Mouse (Mus musculus): Measurements from ENCODE around the gene Mgat4c. TPM values are rescaled to one million over a fixed set of nuclear protein-coding genes. Genes with fewer than 3 reads are reported as not detected.
A peak's percentile ranks its signal among the peaks of the same experiment; 100 is the strongest.

The Mgat4c gene
- polyA plus RNA-seq, 1 experiment from 2014 or later, result not detected

DNA sequence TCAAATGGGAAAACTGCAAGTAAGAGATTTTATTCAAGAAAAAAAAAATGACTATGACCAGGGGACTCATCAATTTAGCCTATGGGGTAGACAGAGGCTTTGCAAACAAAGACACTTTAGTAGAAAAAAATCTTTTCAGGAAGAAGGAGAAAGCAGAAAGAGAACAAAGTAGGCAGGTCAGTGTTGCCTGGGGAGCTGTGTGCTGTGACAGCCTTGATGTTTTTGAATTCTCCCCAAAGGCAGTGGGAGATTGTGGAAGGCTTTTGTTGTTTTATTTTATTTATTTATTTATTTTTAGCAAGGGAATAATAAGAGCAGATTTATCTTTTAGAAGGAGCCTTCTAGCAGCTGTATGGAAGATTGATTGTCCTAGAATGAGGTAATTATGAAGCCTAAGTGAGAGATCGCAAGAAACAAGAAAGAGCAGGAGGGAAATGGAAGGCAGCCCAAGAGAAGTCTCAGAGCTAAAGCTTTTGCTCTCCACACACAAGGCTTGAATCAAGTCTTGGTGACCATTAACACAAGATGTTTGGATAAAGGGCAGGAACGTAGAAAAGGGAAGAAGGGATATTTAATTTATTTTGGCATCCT is 375.8 kb downstream of the Mgat4c start:
- H3K4me2 ChIP-seq (ENCODE audit: low read depth, low read length), result no peak overlapping the region
- no peaks in the 10 kb centered on the region for H3K9me3 ChIP-seq (ENCODE audit: control insufficient read depth, low read length)
- 33% methylated on average over 2 of the region's 2 CpGs for WGBS
- no peaks in the 10 kb centered on the region for H3K36me3 ChIP-seq (ENCODE audit: control insufficient read depth, insufficient read depth, low read length)
- H3K9ac ChIP-seq (ENCODE audit: low read length), result no peak overlapping the region
- no peak for ATAC-seq (ENCODE audit: low read depth)
- H3K27me3 ChIP-seq (ENCODE audit: control insufficient read depth, insufficient read depth, low read depth, low read length), result no peaks in the 10 kb centered on the region
- H3K27ac ChIP-seq (ENCODE audit: low read length), result no peak overlapping the region
- H3K4me1 ChIP-seq (replicated peaks; ENCODE audit: control insufficient read depth, insufficient read depth, low read length), result no peaks in the 10 kb centered on the region
- H3K4me3 ChIP-seq (ENCODE audit: low read length), result no peak overlapping the region

DNA sequence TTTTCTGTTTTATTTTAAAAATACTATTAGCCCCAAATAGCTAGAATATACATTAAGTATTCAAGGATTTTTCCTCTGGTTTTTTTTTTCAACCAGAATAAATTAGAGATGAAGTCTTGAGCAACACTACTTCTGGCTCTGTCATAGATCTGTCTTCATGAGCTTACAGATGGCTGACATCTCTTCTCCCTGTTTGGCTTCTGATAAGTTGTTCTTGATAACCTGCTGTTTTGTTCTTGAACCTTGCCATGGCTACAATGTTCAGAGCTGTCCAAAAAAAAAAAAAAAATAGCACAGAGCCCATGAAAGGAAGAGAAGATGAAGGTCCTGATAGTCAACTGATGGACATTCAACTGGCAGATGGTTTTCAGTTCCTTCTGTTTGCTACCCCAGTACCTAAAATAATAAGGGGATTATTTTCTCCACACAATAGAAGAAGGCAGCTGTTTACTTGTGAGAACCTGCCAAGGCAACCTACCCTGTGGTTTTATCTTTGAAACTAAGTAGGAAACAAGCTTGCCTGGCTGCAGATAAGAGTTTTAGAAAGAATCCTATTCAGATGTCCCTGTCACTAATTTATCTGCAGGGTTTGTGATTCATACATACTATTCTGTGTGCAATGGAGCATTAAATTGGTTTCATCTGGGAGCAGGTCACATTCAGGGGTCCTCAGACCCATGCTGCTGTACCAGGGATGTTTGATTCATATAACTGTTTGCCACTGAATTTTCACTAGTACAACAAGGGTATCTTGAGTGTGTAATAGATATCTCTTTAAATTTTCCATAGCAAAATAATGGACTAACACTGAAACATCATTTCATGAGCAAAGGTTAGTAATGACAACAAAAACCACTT is 393.5 kb downstream of the Mgat4c start:
- Histone ChIP-seq H3K27ac (ENCODE audit: low read length) (no peak overlapping the region), H3K9ac (ENCODE audit: low read length) (no peak overlapping the region), H3K27me3 (ENCODE audit: control insufficient read depth, insufficient read depth, low read depth, low read length) (no peaks in the 10 kb centered on the region), H3K4me3 (ENCODE audit: low read length) (no peak overlapping the region), H3K36me3 (ENCODE audit: control insufficient read depth, insufficient read depth, low read length) (no peaks in the 10 kb centered on the region), H3K4me2 (ENCODE audit: low read depth, low read length) (no peak overlapping the region), H3K9me3 (ENCODE audit: control insufficient read depth, low read length) (no peaks in the 10 kb centered on the region), H3K4me1 (replicated peaks; ENCODE audit: control insufficient read depth, insufficient read depth, low read length) (no peaks in the 10 kb centered on the region)
- no peak for ATAC-seq (ENCODE audit: low read depth)

DNA sequence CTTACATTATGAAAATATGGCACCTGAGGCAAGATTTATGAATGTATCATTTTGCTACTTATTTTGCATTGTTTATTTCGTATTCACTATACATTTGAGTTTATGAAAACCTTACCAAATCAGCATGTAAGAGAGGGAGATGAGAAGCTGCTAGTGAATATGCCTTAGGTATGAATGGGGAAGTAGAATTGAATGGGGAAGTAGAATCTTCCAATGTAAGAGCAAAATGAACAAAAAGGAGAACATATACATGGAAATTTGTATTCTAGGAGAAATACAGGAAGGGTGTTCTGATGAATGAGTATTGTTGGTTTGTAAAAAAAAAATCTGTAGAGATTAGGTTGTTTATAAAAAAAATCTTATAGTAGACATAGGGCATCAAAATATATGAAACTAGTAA is 441.9 kb downstream of the Mgat4c start:
- H3K36me3 ChIP-seq (ENCODE audit: control insufficient read depth, insufficient read depth, low read length), result no peaks in the 10 kb centered on the region
- H3K4me1 ChIP-seq (replicated peaks; ENCODE audit: control insufficient read depth, insufficient read depth, low read length), result no peaks in the 10 kb centered on the region
- no peak overlapping the region for H3K4me2 ChIP-seq (ENCODE audit: low read depth, low read length)
- no peak overlapping the region for H3K4me3 ChIP-seq (ENCODE audit: low read length)
- H3K9ac ChIP-seq (ENCODE audit: low read length), result no peak overlapping the region
- ATAC-seq (ENCODE audit: low read depth), result no peak
- H3K27me3 ChIP-seq (ENCODE audit: control insufficient read depth, insufficient read depth, low read depth, low read length), result no peaks in the 10 kb centered on the region
- 61% methylated on average over 1 of the region's 1 CpGs for WGBS
- no peak overlapping the region for H3K27ac ChIP-seq (ENCODE audit: low read length)
- H3K9me3 ChIP-seq (ENCODE audit: control insufficient read depth, low read length), result no peaks in the 10 kb centered on the region

DNA sequence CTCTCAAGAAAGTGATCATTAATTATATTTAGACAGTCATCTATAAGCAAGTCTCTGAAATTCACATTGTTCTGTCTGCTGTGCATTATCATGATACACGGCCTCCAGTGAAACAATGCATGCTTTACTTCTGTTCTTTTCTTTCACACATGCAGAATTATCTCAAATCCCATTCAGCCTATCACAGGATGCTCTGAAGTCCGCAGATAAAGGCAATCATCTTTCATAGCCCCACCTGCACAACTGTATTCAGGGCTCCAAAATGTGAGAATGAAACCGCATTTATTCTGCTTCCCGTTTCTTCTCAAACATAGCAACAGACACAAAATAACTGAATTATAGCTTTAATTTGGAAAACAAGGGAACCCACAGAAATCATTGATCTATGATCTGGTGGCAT is 446.1 kb downstream of the Mgat4c start:
- Histone ChIP-seq H3K4me3 (ENCODE audit: low read length) (no peak overlapping the region), H3K9me3 (ENCODE audit: control insufficient read depth, low read length) (no peaks in the 10 kb centered on the region), H3K4me1 (replicated peaks; ENCODE audit: control insufficient read depth, insufficient read depth, low read length) (no peaks in the 10 kb centered on the region), H3K27ac (ENCODE audit: low read length) (no peak overlapping the region), H3K27me3 (ENCODE audit: control insufficient read depth, insufficient read depth, low read depth, low read length) (no peaks in the 10 kb centered on the region), H3K4me2 (ENCODE audit: low read depth, low read length) (no peak overlapping the region), H3K36me3 (ENCODE audit: control insufficient read depth, insufficient read depth, low read length) (no peaks in the 10 kb centered on the region), H3K9ac (ENCODE audit: low read length) (no peak overlapping the region)
- WGBS, result 62% methylated on average over 4 of the region's 4 CpGs
- no peak for ATAC-seq (ENCODE audit: low read depth)

DNA sequence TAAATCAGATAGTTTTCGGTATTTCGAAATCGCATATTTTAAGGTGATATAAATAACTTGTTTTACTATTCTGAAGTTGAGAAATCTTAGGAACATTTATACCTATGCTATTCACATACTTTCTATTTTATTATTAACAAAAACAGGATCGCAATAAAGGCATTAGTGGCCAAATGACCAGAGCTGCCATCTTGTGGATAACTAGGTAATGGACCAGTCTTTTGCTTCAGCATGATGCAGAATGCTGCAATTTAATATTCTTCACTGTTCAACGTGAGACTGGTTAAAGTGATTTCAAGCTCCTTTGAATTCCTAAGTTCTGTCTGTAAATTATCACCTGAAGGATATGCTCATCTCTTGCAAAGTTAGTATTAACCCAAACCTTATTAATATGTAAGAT is 473.6 kb downstream of the Mgat4c start:
- no peaks in the 10 kb centered on the region for H3K27me3 ChIP-seq (ENCODE audit: control insufficient read depth, insufficient read depth, low read depth, low read length)
- no peak for ATAC-seq (ENCODE audit: low read depth)

DNA sequence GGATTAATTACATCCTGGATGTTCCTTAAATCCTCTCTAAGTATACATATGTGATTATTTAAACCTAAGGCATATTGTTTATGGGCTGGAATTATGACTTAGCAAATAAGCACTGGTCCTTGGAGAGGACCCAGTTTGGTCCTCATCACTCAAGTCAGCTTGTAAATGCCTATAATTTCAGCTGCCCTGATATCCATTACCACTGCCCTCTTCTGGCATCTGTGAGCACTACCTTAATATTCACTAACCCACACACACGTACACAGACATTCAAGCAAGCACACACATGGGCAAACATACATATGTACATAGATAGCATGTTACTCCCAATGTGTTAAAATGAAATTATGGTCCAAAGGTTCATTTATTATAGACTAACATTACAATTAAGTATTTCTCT is 474.6 kb downstream of the Mgat4c start:
- Histone ChIP-seq H3K27ac (ENCODE audit: low read length) (no peak overlapping the region), H3K4me2 (ENCODE audit: low read depth, low read length) (no peak overlapping the region), H3K27me3 (ENCODE audit: control insufficient read depth, insufficient read depth, low read depth, low read length) (no peaks in the 10 kb centered on the region), H3K4me3 (ENCODE audit: low read length) (no peak overlapping the region), H3K9ac (ENCODE audit: low read length) (no peak overlapping the region), H3K36me3 (ENCODE audit: control insufficient read depth, insufficient read depth, low read length) (no peaks in the 10 kb centered on the region), H3K9me3 (ENCODE audit: control insufficient read depth, low read length) (no peaks in the 10 kb centered on the region), H3K4me1 (replicated peaks; ENCODE audit: control insufficient read depth, insufficient read depth, low read length) (no peaks in the 10 kb centered on the region)
- ATAC-seq (ENCODE audit: low read depth), result no peak
- 18% methylated on average over 1 of the region's 1 CpGs for WGBS

More for the DNA sequence above, 473.6 kb downstream of the Mgat4c start:
- Histone ChIP-seq H3K4me3 (ENCODE audit: low read length) (no peak overlapping the region), H3K9me3 (ENCODE audit: control insufficient read depth, low read length) (no peaks in the 10 kb centered on the region), H3K4me1 (replicated peaks; ENCODE audit: control insufficient read depth, insufficient read depth, low read length) (no peaks in the 10 kb centered on the region), H3K36me3 (ENCODE audit: control insufficient read depth, insufficient read depth, low read length) (no peaks in the 10 kb centered on the region), H3K27ac (ENCODE audit: low read length) (no peak overlapping the region), H3K9ac (ENCODE audit: low read length) (no peak overlapping the region), H3K4me2 (ENCODE audit: low read depth, low read length) (no peak overlapping the region)
- 70% methylated on average over 5 of the region's 5 CpGs for WGBS

DNA sequence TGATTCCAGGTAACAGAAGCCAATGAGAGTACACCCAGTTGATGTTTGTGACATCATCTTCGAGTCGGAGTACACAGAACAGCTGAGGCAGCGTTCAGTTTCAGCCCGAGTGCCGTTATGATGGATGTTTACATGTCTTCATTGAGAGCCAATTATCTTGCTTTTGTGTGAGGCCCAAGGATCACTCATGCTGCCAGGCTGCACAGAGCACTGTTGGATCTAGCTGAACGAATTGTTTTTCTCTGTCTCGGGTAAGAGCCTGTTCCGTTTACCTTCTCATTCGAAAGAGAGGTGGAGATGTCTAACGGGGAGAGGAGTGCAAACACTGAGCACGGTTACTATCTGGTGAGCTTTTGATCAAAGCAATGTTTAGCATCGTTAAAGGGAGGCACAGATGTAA is 477.5 kb downstream of the Mgat4c start:
- Histone ChIP-seq H3K9me3 (ENCODE audit: control insufficient read depth, low read length) (no peaks in the 10 kb centered on the region), H3K36me3 (ENCODE audit: control insufficient read depth, insufficient read depth, low read length) (no peaks in the 10 kb centered on the region), H3K4me3 (ENCODE audit: low read length) (peak overlapping the region; percentile 25), H3K9ac (ENCODE audit: low read length) (no peak overlapping the region), H3K4me1 (replicated peaks; ENCODE audit: control insufficient read depth, insufficient read depth, low read length) (no peaks in the 10 kb centered on the region), H3K27me3 (ENCODE audit: control insufficient read depth, insufficient read depth, low read depth, low read length) (no peaks in the 10 kb centered on the region), H3K4me2 (ENCODE audit: low read depth, low read length) (peak overlapping the region; percentile 52), H3K27ac (ENCODE audit: low read length) (no peak overlapping the region)
- WGBS, result 5% methylated on average over 12 of the region's 12 CpGs
- ATAC-seq (ENCODE audit: low read depth), result no peak

DNA sequence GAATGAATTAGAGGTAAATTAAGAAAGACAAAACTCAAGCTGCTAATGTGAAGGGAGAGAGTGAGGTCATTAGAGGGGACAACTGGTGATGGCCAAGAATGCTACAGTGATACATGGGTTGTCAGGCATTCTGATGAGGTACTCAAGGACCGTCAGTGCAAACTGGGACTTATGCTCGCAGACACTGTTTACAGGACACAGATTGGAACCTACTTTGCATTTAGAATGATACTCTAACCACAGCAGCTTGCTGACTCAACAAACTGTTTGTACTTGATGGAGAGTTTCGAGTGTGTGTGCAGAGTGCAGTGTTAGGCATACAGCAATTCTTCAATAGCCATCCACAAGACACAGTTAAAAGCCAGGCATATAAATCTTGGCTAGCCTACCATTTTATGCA is 503.4 kb downstream of the Mgat4c start:
- Histone ChIP-seq H3K4me1 (replicated peaks; ENCODE audit: control insufficient read depth, insufficient read depth, low read length) (no peaks in the 10 kb centered on the region), H3K9ac (ENCODE audit: low read length) (no peak overlapping the region), H3K4me2 (ENCODE audit: low read depth, low read length) (no peak overlapping the region), H3K4me3 (ENCODE audit: low read length) (no peak overlapping the region), H3K27ac (ENCODE audit: low read length) (no peak overlapping the region), H3K36me3 (ENCODE audit: control insufficient read depth, insufficient read depth, low read length) (no peaks in the 10 kb centered on the region), H3K9me3 (ENCODE audit: control insufficient read depth, low read length) (no peaks in the 10 kb centered on the region), H3K27me3 (ENCODE audit: control insufficient read depth, insufficient read depth, low read depth, low read length) (no peaks in the 10 kb centered on the region)
- WGBS, result 24% methylated on average over 3 of the region's 3 CpGs
- ATAC-seq (ENCODE audit: low read depth), result no peak

DNA sequence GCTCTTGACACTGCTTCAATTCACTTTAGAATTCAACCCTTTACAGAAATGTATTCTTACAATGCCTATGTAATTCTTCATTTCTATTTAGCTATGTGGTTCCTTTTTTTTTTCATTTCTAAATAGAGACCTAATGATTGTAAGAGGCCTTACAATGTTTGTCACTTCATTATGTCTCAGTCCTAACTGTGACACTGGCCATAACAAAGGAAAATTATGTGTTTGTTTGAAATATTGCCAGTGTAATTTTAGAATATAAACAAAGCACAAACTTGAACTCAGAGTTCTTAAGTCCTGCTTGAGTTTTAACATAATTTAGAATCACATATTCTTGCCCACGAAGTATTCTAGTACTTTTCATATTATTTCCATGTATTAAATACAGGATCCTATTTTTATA is 510.4 kb downstream of the Mgat4c start:
- Histone ChIP-seq H3K27ac (ENCODE audit: low read length) (no peak overlapping the region), H3K9ac (ENCODE audit: low read length) (no peak overlapping the region), H3K9me3 (ENCODE audit: control insufficient read depth, low read length) (no peaks in the 10 kb centered on the region), H3K4me1 (replicated peaks; ENCODE audit: control insufficient read depth, insufficient read depth, low read length) (no peaks in the 10 kb centered on the region), H3K36me3 (ENCODE audit: control insufficient read depth, insufficient read depth, low read length) (no peaks in the 10 kb centered on the region), H3K4me3 (ENCODE audit: low read length) (no peak overlapping the region), H3K27me3 (ENCODE audit: control insufficient read depth, insufficient read depth, low read depth, low read length) (no peaks in the 10 kb centered on the region), H3K4me2 (ENCODE audit: low read depth, low read length) (no peak overlapping the region)
- 56% methylated on average over 1 of the region's 1 CpGs for WGBS
- no peak for ATAC-seq (ENCODE audit: low read depth)

Data from lung, embryonic 16.5 days (tissue).